Mouse (Mus musculus) midbrain, embryonic 13.5 days (tissue): Measurements from ENCODE around the gene Rps6ka5. TPM values are rescaled to one million over a fixed set of nuclear protein-coding genes. Genes with fewer than 3 reads are reported as not detected.

Source experiments
- ATAC-seq: fragments of 200-750 bp; cut with Nextera tagmentation; 2 replicates; pipeline ENCODE4 v1.8.0; 2017; ENCODE audit warnings: mild to moderate bottlenecking, moderate TSS enrichment, moderate library complexity
- H3K27ac ChIP-seq: fragments of 300-500 bp; sonication (generic); 2 replicates; pipeline ENCODE4 v1.5.1; 2015; ENCODE audit warnings: inconsistent platforms, mild to moderate bottlenecking, moderate library complexity
- H3K27me3 ChIP-seq: fragments of 300-500 bp; sonication (generic); 2 replicates; pipeline ENCODE4 v1.6.1; 2015; ENCODE audit warnings: mild to moderate bottlenecking, inconsistent platforms
- H3K36me3 ChIP-seq: fragments of 300-500 bp; sonication (generic); 2 replicates; pipeline ENCODE4 v1.6.1; 2015; ENCODE audit warnings: mild to moderate bottlenecking, inconsistent platforms
- H3K4me1 ChIP-seq: fragments of 300-500 bp; sonication (generic); replicated peaks from 2 replicates; pipeline ENCODE4 v1.6.1; 2015; ENCODE audit warnings: inconsistent platforms
- H3K4me2 ChIP-seq: fragments of 300-500 bp; sonication (generic); replicated peaks from 2 replicates; pipeline ENCODE4 v1.6.1; 2015; ENCODE audit warnings: moderate library complexity, mild to moderate bottlenecking, inconsistent platforms
- H3K4me3 ChIP-seq: fragments of 300-500 bp; sonication (generic); replicated peaks from 2 replicates; pipeline ENCODE4 v1.5.1; 2015; ENCODE audit warnings: mild to moderate bottlenecking, inconsistent platforms
- H3K9ac ChIP-seq: fragments of 300-500 bp; sonication (generic); replicated peaks from 2 replicates; pipeline ENCODE4 v1.6.1; 2015; ENCODE audit warnings: mild to moderate bottlenecking, inconsistent platforms
- H3K9me3 ChIP-seq: fragments of 300-500 bp; sonication (generic); 2 replicates; pipeline ENCODE4 v1.6.1; 2016; ENCODE audit warnings: mild to moderate bottlenecking, inconsistent platforms
- WGBS: fragments of 180-500 bp; shearing (Covaris S2); methylation state at CpG from one replicate; pipeline ENCODE4 v1.1.7; 2015; 5-methylcytosine and 5-hydroxymethylcytosine counted together
- polyA plus RNA-seq: library from polyadenylated mRNA; unstranded; fragments of >200 nt; fragmentation: Nextera tagmentation; extraction: Ambion mirVana; gene quantifications from 2 replicates; pipeline ENCODE4 v1.2.1, GENCODE M21; 2015

Rps6ka5 gene
- polyA plus RNA-seq, 1 experiment from 2014 or later: 6.4 TPM

- Histone ChIP-seq H3K27me3 (no peaks in the 10 kb centered on the region), H3K36me3 (no peaks in the 10 kb centered on the region), H3K27ac (no peak overlapping the region), H3K4me1 (peaks cover 5% of the 10 kb centered on the region; the same call in 1 of the 2 replicates), H3K4me2 (no peak overlapping the region), H3K9ac (no peak overlapping the region), H3K4me3 (no peak overlapping the region), H3K9me3 (no peaks in the 10 kb centered on the region)
- 95% methylated on average over 8 of the region's 8 CpGs for WGBS
- ATAC-seq: no peak
These were observed 88.9 kb downstream of the Rps6ka5 start for GRCm38 (mm10) chr12:100637886-100638285.

GRCm38 (mm10) chr12:100636733-100637132 lies 90.0 kb downstream of the Rps6ka5 start:
- Histone ChIP-seq H3K9me3 (no peaks in the 10 kb centered on the region), H3K27me3 (no peaks in the 10 kb centered on the region), H3K9ac (no peak overlapping the region), H3K27ac (no peak overlapping the region), H3K4me2 (no peak overlapping the region), H3K36me3 (no peaks in the 10 kb centered on the region), H3K4me1 (peaks cover 5% of the 10 kb centered on the region; the same call in 1 of the 2 replicates), H3K4me3 (no peak overlapping the region)
- no peak for ATAC-seq
- WGBS: 16% methylated on average over 3 of the region's 3 CpGs

- WGBS: 83% methylated on average over 2 of the region's 2 CpGs
- Histone ChIP-seq H3K36me3 (no peaks in the 10 kb centered on the region), H3K27ac (no peak overlapping the region), H3K4me1 (peaks cover 5% of the 10 kb centered on the region; the same call in 1 of the 2 replicates), H3K9ac (no peak overlapping the region), H3K4me3 (no peak overlapping the region), H3K27me3 (no peaks in the 10 kb centered on the region), H3K9me3 (no peaks in the 10 kb centered on the region), H3K4me2 (no peak overlapping the region)
- ATAC-seq: no peak
These were observed 90.5 kb downstream of the Rps6ka5 start for GRCm38 (mm10) chr12:100636299-100636633.

- ATAC-seq: no peak
- Histone ChIP-seq H3K9me3 (no peaks in the 10 kb centered on the region), H3K27me3 (no peaks in the 10 kb centered on the region), H3K27ac (no peak overlapping the region), H3K36me3 (no peaks in the 10 kb centered on the region), H3K4me2 (no peak overlapping the region), H3K4me3 (no peak overlapping the region), H3K4me1 (peaks cover 5% of the 10 kb centered on the region; the same call in 1 of the 2 replicates), H3K9ac (no peak overlapping the region)
- 94% methylated on average over 6 of the region's 6 CpGs for WGBS
These were observed 91.0 kb downstream of the Rps6ka5 start for GRCm38 (mm10) chr12:100635601-100636298.

- no peaks in the 10 kb centered on the region for H3K9me3 ChIP-seq
- 93% methylated on average over 3 of the region's 3 CpGs for WGBS
- no peak overlapping the region for H3K4me2 ChIP-seq
- no peak overlapping the region for H3K4me3 ChIP-seq
- no peaks in the 10 kb centered on the region for H3K36me3 ChIP-seq
- ATAC-seq: no peak
- H3K4me1 ChIP-seq: peaks cover 5% of the 10 kb centered on the region; the same call in 1 of the 2 replicates
- H3K27ac ChIP-seq: no peak overlapping the region
- no peak overlapping the region for H3K9ac ChIP-seq
- no peaks in the 10 kb centered on the region for H3K27me3 ChIP-seq
These were observed 93.6 kb downstream of the Rps6ka5 start for GRCm38 (mm10) chr12:100633231-100633630.

GRCm38 (mm10) chr12:100631286-100631685 lies 95.5 kb downstream of the Rps6ka5 start:
- no peak overlapping the region for H3K9ac ChIP-seq
- H3K27me3 ChIP-seq: no peaks in the 10 kb centered on the region
- no peak overlapping the region for H3K4me3 ChIP-seq
- WGBS: 89% methylated on average over 7 of the region's 7 CpGs
- H3K4me2 ChIP-seq: no peak overlapping the region
- no peaks in the 10 kb centered on the region for H3K9me3 ChIP-seq
- H3K4me1 ChIP-seq: no peaks in the 10 kb centered on the region
- no peaks in the 10 kb centered on the region for H3K36me3 ChIP-seq
- no peak for ATAC-seq
- no peak overlapping the region for H3K27ac ChIP-seq

GRCm38 (mm10) chr12:100629126-100629920 lies 97.5 kb downstream of the Rps6ka5 start:
- no peaks in the 10 kb centered on the region for H3K27me3 ChIP-seq
- ATAC-seq: no peak
- H3K9ac ChIP-seq: no peak overlapping the region
- 93% methylated on average over 6 of the region's 6 CpGs for WGBS
- no peak overlapping the region for H3K4me2 ChIP-seq
- no peaks in the 10 kb centered on the region for H3K36me3 ChIP-seq
- H3K9me3 ChIP-seq: no peaks in the 10 kb centered on the region
- no peak overlapping the region for H3K27ac ChIP-seq
- H3K4me3 ChIP-seq: no peak overlapping the region
- no peaks in the 10 kb centered on the region for H3K4me1 ChIP-seq

GRCm38 (mm10) chr12:100626991-100627677 lies 99.6 kb downstream of the Rps6ka5 start:
- H3K9me3 ChIP-seq: no peaks in the 10 kb centered on the region
- no peaks in the 10 kb centered on the region for H3K4me1 ChIP-seq
- no peaks in the 10 kb centered on the region for H3K27me3 ChIP-seq
- no peak overlapping the region for H3K27ac ChIP-seq
- H3K4me2 ChIP-seq: no peak overlapping the region
- H3K4me3 ChIP-seq: no peak overlapping the region
- H3K9ac ChIP-seq: no peak overlapping the region
- 75% methylated on average over 1 of the region's 1 CpGs for WGBS
- ATAC-seq: no peak
- no peaks in the 10 kb centered on the region for H3K36me3 ChIP-seq

GRCm38 (mm10) chr12:100626273-100626990 lies 100.4 kb downstream of the Rps6ka5 start:
- no peak overlapping the region for H3K27ac ChIP-seq
- H3K27me3 ChIP-seq: no peaks in the 10 kb centered on the region
- no peaks in the 10 kb centered on the region for H3K9me3 ChIP-seq
- H3K36me3 ChIP-seq: no peaks in the 10 kb centered on the region
- H3K4me2 ChIP-seq: no peak overlapping the region
- no peak overlapping the region for H3K9ac ChIP-seq
- no peak overlapping the region for H3K4me3 ChIP-seq
- ATAC-seq: no peak
- no peaks in the 10 kb centered on the region for H3K4me1 ChIP-seq
- WGBS: 86% methylated on average over 4 of the region's 4 CpGs

- no peak overlapping the region for H3K27ac ChIP-seq
- H3K4me2 ChIP-seq: no peak overlapping the region
- no peak overlapping the region for H3K4me3 ChIP-seq
- H3K9me3 ChIP-seq: no peaks in the 10 kb centered on the region
- no peak for ATAC-seq
- 90% methylated on average over 3 of the region's 3 CpGs for WGBS
- H3K9ac ChIP-seq: no peak overlapping the region
- no peaks in the 10 kb centered on the region for H3K27me3 ChIP-seq
- H3K4me1 ChIP-seq: no peaks in the 10 kb centered on the region
- no peaks in the 10 kb centered on the region for H3K36me3 ChIP-seq
These were observed 101.8 kb downstream of the Rps6ka5 start for GRCm38 (mm10) chr12:100624854-100625447.

GRCm38 (mm10) chr12:100615251-100615650 lies 111.5 kb downstream of the Rps6ka5 start:
- no peak overlapping the region for H3K4me2 ChIP-seq
- no peaks in the 10 kb centered on the region for H3K36me3 ChIP-seq
- no peak overlapping the region for H3K9ac ChIP-seq
- no peaks in the 10 kb centered on the region for H3K27me3 ChIP-seq
- no peaks in the 10 kb centered on the region for H3K4me1 ChIP-seq
- 86% methylated on average over 2 of the region's 2 CpGs for WGBS
- no peak for ATAC-seq
- H3K27ac ChIP-seq: no peak overlapping the region
- no peak overlapping the region for H3K4me3 ChIP-seq
- H3K9me3 ChIP-seq: no peaks in the 10 kb centered on the region
